Mouse (Mus musculus): ENCODE measurements around the gene Homez. TPM values are rescaled to one million over a fixed set of nuclear protein-coding genes. Genes with fewer than 3 reads are reported as not detected.

Gene Homez
- polyA plus RNA-seq (2015; fragmentation: Nextera tagmentation; extraction: Ambion mirVana): 4.5 and 5.0 TPM in 2 replicates

- no peaks in the 10 kb centered on the region for H3K9me3 ChIP-seq (ENCODE audit: control insufficient read depth, low read length)
- H3K4me1 ChIP-seq (replicated peaks; ENCODE audit: control insufficient read depth, insufficient read depth): no peaks in the 10 kb centered on the region
- TF ChIP-seq EP300 (optimal IDR thresholded peaks at IDR 0.05): no peak
- no peak for TF ChIP-seq CTCF (IDR thresholded peaks at IDR 0.05; ENCODE audit: low read depth)
- H3K4me3 ChIP-seq (ENCODE audit: low read depth, low read length): no peak within 1 kb of the TSS
- H3K4me2 ChIP-seq (replicated peaks; ENCODE audit: low read depth): no peak within 1 kb of the TSS
- WGBS: 82% methylated on average over 5 of the region's 5 CpGs
- no peak within 1 kb of the TSS for H3K27ac ChIP-seq (replicated peaks)
- H3K9ac ChIP-seq (ENCODE audit: low read length): no peak within 1 kb of the TSS
- no peak for DNase-seq (ENCODE audit: low spot score)
- H3K27me3 ChIP-seq (ENCODE audit: control insufficient read depth, insufficient read depth, low read length): no peaks in the 10 kb centered on the region
- H3K36me3 ChIP-seq (ENCODE audit: control insufficient read depth, insufficient read depth, low read length): no peaks in the 10 kb centered on the region
- ATAC-seq (ENCODE audit: low FRiP score, low TSS enrichment): no peak
Measured at GRCm38 (mm10) chr14:54870861-54871260, at the start of gene Homez. TSS of gene Homez (minus strand) at chr14:54870961.

GRCm38 (mm10) chr14:54920076-54920685, 49.4 kb upstream of the Homez start:
- Histone ChIP-seq H3K9me3 (ENCODE audit: control insufficient read depth, low read length) (no peaks in the 10 kb centered on the region), H3K9ac (ENCODE audit: low read length) (no peak overlapping the region), H3K27ac (replicated peaks) (no peak overlapping the region), H3K27me3 (ENCODE audit: control insufficient read depth, insufficient read depth, low read length) (no peaks in the 10 kb centered on the region), H3K4me1 (replicated peaks; ENCODE audit: control insufficient read depth, insufficient read depth) (no peaks in the 10 kb centered on the region), H3K4me2 (replicated peaks; ENCODE audit: low read depth) (no peak overlapping the region), H3K4me3 (ENCODE audit: low read depth, low read length) (no peak overlapping the region), H3K36me3 (ENCODE audit: control insufficient read depth, insufficient read depth, low read length) (peaks cover 16% of the 10 kb centered on the region)
- TF ChIP-seq CTCF (IDR thresholded peaks at IDR 0.05; ENCODE audit: low read depth) (no peak), EP300 (optimal IDR thresholded peaks at IDR 0.05) (no peak)
- DNase-seq (ENCODE audit: low spot score): no peak
- no peak for ATAC-seq (ENCODE audit: low FRiP score, low TSS enrichment)
- WGBS: 87% methylated on average over 16 of the region's 16 CpGs

GRCm38 (mm10) chr14:54913343-54913742, 42.6 kb upstream of the Homez start:
- Histone ChIP-seq H3K27me3 (ENCODE audit: control insufficient read depth, insufficient read depth, low read length) (no peaks in the 10 kb centered on the region), H3K4me3 (ENCODE audit: low read depth, low read length) (peak overlapping the region; percentile 82), H3K9me3 (ENCODE audit: control insufficient read depth, low read length) (no peaks in the 10 kb centered on the region), H3K36me3 (ENCODE audit: control insufficient read depth, insufficient read depth, low read length) (peaks cover 5% of the 10 kb centered on the region; the same call in 1 of the 2 replicates), H3K4me2 (replicated peaks; ENCODE audit: low read depth) (peak overlapping the region; percentile 99), H3K27ac (replicated peaks) (no peak overlapping the region), H3K4me1 (replicated peaks; ENCODE audit: control insufficient read depth, insufficient read depth) (0 out of 2 replicates have a peak, but pooled peaks cover 2% of the 10 kb centered on the region), H3K9ac (ENCODE audit: low read length) (peak overlapping the region; percentile 84)
- no peak for DNase-seq (ENCODE audit: low spot score)
- WGBS: 9% methylated on average over 10 of the region's 10 CpGs
- TF ChIP-seq EP300 (optimal IDR thresholded peaks at IDR 0.05) (no peak), CTCF (IDR thresholded peaks at IDR 0.05; ENCODE audit: low read depth) (no peak)
- no peak for ATAC-seq (ENCODE audit: low FRiP score, low TSS enrichment)

- Histone ChIP-seq H3K9me3 (ENCODE audit: control insufficient read depth, low read length) (no peaks in the 10 kb centered on the region), H3K4me1 (replicated peaks; ENCODE audit: control insufficient read depth, insufficient read depth) (0 out of 2 replicates have a peak, but pooled peaks cover 2% of the 10 kb centered on the region), H3K4me2 (replicated peaks; ENCODE audit: low read depth) (peak within 1 kb of the TSS; percentile 99), H3K4me3 (ENCODE audit: low read depth, low read length) (peak within 1 kb of the TSS; percentile 82), H3K27ac (replicated peaks) (peak within 1 kb of the TSS; percentile 65), H3K36me3 (ENCODE audit: control insufficient read depth, insufficient read depth, low read length) (peaks cover 8% of the 10 kb centered on the region; the same call in 1 of the 2 replicates), H3K27me3 (ENCODE audit: control insufficient read depth, insufficient read depth, low read length) (no peaks in the 10 kb centered on the region), H3K9ac (ENCODE audit: low read length) (peak within 1 kb of the TSS; percentile 84)
- WGBS: 0% methylated on average over 24 of the region's 28 CpGs
- ATAC-seq (ENCODE audit: low FRiP score, low TSS enrichment) (peak; percentile 85), DNase-seq (ENCODE audit: low spot score) (peak; percentile 69)
- TF ChIP-seq CTCF (IDR thresholded peaks at IDR 0.05; ENCODE audit: low read depth): no peak
- TF ChIP-seq EP300 (optimal IDR thresholded peaks at IDR 0.05): no peak
Measured at GRCm38 (mm10) chr14:54912886-54913285, 42.1 kb upstream of the Homez start, which contains the start of gene Slc22a17. TSS of gene Slc22a17 (minus strand) at chr14:54913132.

GRCm38 (mm10) chr14:54912109-54912850, 41.5 kb upstream of the Homez start:
- ATAC-seq (ENCODE audit: low FRiP score, low TSS enrichment) (peak; percentile 53), DNase-seq (ENCODE audit: low spot score) (no peak)
- no peaks in the 10 kb centered on the region for H3K9me3 ChIP-seq (ENCODE audit: control insufficient read depth, low read length)
- no peaks in the 10 kb centered on the region for H3K27me3 ChIP-seq (ENCODE audit: control insufficient read depth, insufficient read depth, low read length)
- 0 out of 2 replicates have a peak, but pooled peaks cover 2% of the 10 kb centered on the region for H3K4me1 ChIP-seq (replicated peaks; ENCODE audit: control insufficient read depth, insufficient read depth)
- H3K9ac ChIP-seq (ENCODE audit: low read length): peak overlapping the region; percentile 84
- peak overlapping the region; percentile 65 for H3K27ac ChIP-seq (replicated peaks)
- TF ChIP-seq EP300 (optimal IDR thresholded peaks at IDR 0.05) (no peak), CTCF (IDR thresholded peaks at IDR 0.05; ENCODE audit: low read depth) (no peak)
- peaks cover 10% of the 10 kb centered on the region; the same call in 1 of the 2 replicates for H3K36me3 ChIP-seq (ENCODE audit: control insufficient read depth, insufficient read depth, low read length)
- H3K4me3 ChIP-seq (ENCODE audit: low read depth, low read length): peak overlapping the region; percentile 82
- peak overlapping the region; percentile 99 for H3K4me2 ChIP-seq (replicated peaks; ENCODE audit: low read depth)
- 3% methylated on average over 56 of the region's 69 CpGs for WGBS
